Mouse (Mus musculus) cortical plate, adult 2 months (tissue): Measurements from ENCODE around the gene Gm13283. TPM values are rescaled to one million over a fixed set of nuclear protein-coding genes. Genes with fewer than 3 reads are reported as not detected.
"Not testable (repeated sequence)": the region's sequence is repeated elsewhere in the genome, so short reads cannot be mapped to it uniquely, and the experiment has no call there.

Experiments used
- H3K27ac ChIP-seq: fragments of 200-500 bp; 2 replicates; pipeline ENCODE4 v1.5.1; 2012; ENCODE audit warnings: low read length, control low read depth, inconsistent platforms; ENCODE audit not compliant: insufficient read depth
- H3K4me1 ChIP-seq: fragments of 200-500 bp; 2 replicates; pipeline ENCODE4 v1.6.1; 2011; ENCODE audit warnings: low read length; ENCODE audit not compliant: control insufficient read depth, insufficient read depth
- H3K4me3 ChIP-seq: fragments of 200-500 bp; 2 replicates; pipeline ENCODE4 v1.5.1; 2011; ENCODE audit warnings: mild to moderate bottlenecking, low read length, control low read depth; ENCODE audit not compliant: insufficient read depth
- CTCF ChIP-seq: fragments of 200-500 bp; IDR thresholded peaks from 2 replicates; pipeline ENCODE4 v1.5.1; 2011; ENCODE audit warnings: mild to moderate bottlenecking, control low read depth, low read length; ENCODE audit not compliant: insufficient read depth; ENCODE audit errors: extremely low read depth
- polyA plus RNA-seq: library from polyadenylated mRNA; depleted of rRNA; stranded (reverse); fragments of >200 nt; gene quantifications from 2 replicates; pipeline ENCODE4 v1.2.3, GENCODE M21; 2012

The Gm13283 gene
- polyA plus RNA-seq, 1 experiment: not detected

DNA sequence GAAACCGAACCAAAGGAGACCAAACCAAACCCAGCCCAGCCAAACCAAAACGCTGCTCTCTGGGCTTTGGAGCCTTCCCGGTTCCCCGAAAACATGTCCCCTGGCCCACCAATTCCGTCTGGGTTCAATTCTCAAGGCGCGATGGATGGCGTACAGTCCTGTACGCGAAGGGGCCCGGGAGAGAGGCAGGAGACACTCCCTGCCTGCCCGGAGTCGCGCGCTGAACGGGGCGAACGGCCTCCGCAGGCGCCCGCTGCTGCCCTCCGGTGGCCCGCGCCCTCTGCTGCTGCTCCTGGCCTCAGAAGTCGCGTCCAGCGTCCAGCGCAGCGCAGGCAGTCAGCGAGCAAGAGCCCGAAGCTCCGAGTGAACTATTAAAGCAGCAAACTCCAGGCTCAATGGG, 13.6 kb downstream of the Gm13283 start, which contains the start of gene Gm13290:
Gene Gm13290 (plus strand): TSS at position 301 of the 400 bp plus-strand sequence.
- not testable (repeated sequence) for H3K27ac ChIP-seq, H3K4me1 ChIP-seq, H3K4me3 ChIP-seq

DNA sequence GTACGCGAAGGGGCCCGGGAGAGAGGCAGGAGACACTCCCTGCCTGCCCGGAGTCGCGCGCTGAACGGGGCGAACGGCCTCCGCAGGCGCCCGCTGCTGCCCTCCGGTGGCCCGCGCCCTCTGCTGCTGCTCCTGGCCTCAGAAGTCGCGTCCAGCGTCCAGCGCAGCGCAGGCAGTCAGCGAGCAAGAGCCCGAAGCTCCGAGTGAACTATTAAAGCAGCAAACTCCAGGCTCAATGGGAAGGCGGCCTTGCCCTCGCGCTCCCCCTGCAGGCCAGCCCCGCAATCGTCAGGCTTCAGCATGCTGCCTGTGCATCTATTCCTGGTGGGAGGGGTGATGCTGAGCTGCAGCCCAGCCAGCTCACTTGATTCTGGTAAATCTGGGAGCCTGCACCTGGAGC, 16.7 kb downstream of the Gm13283 start, which contains the start of gene Gm13289:
Gene Gm13289 (plus strand): TSS at position 301 of the 400 bp plus-strand sequence.
- H3K4me1 ChIP-seq, H3K27ac ChIP-seq, H3K4me3 ChIP-seq: not testable (repeated sequence)

DNA sequence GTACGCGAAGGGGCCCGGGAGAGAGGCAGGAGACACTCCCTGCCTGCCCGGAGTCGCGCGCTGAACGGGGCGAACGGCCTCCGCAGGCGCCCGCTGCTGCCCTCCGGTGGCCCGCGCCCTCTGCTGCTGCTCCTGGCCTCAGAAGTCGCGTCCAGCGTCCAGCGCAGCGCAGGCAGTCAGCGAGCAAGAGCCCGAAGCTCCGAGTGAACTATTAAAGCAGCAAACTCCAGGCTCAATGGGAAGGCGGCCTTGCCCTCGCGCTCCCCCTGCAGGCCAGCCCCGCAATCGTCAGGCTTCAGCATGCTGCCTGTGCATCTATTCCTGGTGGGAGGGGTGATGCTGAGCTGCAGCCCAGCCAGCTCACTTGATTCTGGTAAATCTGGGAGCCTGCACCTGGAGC, 19.6 kb downstream of the Gm13283 start, which contains the start of gene Gm13272:
Gene Gm13272 (plus strand): TSS at position 301 of the 400 bp plus-strand sequence.
- H3K4me3 ChIP-seq, H3K4me1 ChIP-seq, H3K27ac ChIP-seq: not testable (repeated sequence)

DNA sequence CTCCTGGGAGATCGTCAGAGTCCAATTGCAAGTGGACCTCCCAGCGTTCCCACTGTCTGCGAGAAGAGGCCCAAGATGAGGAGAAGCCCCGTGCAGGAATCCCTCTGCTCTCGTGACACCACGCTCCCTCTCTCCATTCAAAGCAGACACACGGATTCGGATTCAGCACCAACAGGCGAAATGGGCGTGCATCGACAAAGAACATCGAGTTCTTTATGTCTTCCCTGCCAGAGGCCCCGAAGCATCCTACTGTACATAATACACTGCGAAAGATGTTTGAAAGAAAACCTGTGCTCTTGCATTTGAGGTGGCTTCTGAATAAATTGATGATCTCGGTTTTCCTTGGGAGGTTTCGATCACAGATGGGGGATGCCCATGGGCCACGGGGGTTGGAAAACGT, 20.4 kb downstream of the Gm13283 start:
- not testable (repeated sequence) for H3K4me3 ChIP-seq, H3K27ac ChIP-seq, H3K4me1 ChIP-seq

DNA sequence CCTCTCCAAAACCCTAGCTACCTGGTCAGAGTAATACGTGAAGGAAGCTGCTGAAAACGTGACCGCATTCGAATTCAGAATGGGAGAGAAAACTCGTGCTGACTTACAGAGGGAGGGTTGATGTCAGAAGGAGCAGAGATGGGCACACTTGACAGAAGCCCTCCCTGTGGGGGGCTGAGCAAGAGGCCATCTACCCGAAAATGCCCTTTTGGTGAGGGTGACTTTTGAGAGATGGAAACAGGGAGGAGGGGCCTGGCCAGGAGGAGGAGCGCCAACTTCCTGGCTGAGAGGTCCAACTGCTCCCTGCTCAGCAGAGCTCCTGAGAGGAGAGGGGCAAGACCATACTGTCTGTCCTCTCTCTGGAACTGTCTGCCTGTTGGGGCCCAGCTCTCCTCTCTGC, 21.9 kb downstream of the Gm13283 start, which contains the start of gene Ifnz:
Gene Ifnz (plus strand): TSS at position 301 of the 400 bp plus-strand sequence.
- not testable (repeated sequence) for H3K4me1 ChIP-seq, H3K4me3 ChIP-seq, H3K27ac ChIP-seq

DNA sequence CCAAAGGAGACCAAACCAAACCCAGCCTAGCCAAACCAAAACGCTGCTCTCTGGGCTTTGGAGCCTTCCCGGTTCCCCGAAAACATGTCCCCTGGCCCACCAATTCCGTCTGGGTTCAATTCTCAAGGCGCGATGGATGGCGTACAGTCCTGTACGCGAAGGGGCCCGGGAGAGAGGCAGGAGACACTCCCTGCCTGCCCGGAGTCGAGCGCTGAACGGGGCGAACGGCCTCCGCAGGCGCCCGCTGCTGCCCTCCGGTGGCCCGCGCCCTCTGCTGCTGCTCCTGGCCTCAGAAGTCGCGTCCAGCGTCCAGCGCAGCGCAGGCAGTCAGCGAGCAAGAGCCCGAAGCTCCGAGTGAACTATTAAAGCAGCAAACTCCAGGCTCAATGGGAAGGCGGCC, 22.4 kb downstream of the Gm13283 start:
- H3K27ac ChIP-seq, H3K4me1 ChIP-seq, H3K4me3 ChIP-seq: not testable (repeated sequence)

DNA sequence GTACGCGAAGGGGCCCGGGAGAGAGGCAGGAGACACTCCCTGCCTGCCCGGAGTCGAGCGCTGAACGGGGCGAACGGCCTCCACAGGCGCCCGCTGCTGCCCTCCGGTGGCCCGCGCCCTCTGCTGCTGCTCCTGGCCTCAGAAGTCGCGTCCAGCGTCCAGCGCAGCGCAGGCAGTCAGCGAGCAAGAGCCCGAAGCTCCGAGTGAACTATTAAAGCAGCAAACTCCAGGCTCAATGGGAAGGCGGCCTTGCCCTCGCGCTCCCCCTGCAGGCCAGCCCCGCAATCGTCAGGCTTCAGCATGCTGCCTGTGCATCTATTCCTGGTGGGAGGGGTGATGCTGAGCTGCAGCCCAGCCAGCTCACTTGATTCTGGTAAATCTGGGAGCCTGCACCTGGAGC, 25.5 kb downstream of the Gm13283 start, which contains the start of gene Gm13276:
Gene Gm13276 (plus strand): TSS at position 301 of the 400 bp plus-strand sequence.
- H3K27ac ChIP-seq, H3K4me1 ChIP-seq, H3K4me3 ChIP-seq: not testable (repeated sequence)

DNA sequence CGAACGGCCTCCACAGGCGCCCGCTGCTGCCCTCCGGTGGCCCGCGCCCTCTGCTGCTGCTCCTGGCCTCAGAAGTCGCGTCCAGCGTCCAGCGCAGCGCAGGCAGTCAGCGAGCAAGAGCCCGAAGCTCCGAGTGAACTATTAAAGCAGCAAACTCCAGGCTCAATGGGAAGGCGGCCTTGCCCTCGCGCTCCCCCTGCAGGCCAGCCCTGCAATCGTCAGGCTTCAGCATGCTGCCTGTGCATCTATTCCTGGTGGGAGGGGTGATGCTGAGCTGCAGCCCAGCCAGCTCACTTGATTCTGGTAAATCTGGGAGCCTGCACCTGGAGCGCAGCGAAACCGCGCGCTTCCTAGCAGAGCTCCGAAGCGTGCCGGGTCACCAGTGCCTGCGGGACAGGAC, 28.5 kb downstream of the Gm13283 start, which contains the start of gene Gm13277:
Gene Gm13277 (plus strand): TSS at position 231 of the 400 bp plus-strand sequence.
- not testable (repeated sequence) for H3K4me3 ChIP-seq, H3K4me1 ChIP-seq, H3K27ac ChIP-seq
- TF ChIP-seq CTCF: peak; percentile 26; the same call in 1 of the 2 replicates

DNA sequence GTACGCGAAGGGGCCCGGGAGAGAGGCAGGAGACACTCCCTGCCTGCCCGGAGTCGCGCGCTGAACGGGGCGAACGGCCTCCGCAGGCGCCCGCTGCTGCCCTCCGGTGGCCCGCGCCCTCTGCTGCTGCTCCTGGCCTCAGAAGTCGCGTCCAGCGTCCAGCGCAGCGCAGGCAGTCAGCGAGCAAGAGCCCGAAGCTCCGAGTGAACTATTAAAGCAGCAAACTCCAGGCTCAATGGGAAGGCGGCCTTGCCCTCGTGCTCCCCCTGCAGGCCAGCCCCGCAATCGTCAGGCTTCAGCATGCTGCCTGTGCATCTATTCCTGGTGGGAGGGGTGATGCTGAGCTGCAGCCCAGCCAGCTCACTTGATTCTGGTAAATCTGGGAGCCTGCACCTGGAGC, 31.3 kb downstream of the Gm13283 start, which contains the start of gene Gm13278:
Gene Gm13278 (plus strand): TSS at position 301 of the 400 bp plus-strand sequence.
- H3K4me3 ChIP-seq, H3K27ac ChIP-seq, H3K4me1 ChIP-seq: not testable (repeated sequence)

DNA sequence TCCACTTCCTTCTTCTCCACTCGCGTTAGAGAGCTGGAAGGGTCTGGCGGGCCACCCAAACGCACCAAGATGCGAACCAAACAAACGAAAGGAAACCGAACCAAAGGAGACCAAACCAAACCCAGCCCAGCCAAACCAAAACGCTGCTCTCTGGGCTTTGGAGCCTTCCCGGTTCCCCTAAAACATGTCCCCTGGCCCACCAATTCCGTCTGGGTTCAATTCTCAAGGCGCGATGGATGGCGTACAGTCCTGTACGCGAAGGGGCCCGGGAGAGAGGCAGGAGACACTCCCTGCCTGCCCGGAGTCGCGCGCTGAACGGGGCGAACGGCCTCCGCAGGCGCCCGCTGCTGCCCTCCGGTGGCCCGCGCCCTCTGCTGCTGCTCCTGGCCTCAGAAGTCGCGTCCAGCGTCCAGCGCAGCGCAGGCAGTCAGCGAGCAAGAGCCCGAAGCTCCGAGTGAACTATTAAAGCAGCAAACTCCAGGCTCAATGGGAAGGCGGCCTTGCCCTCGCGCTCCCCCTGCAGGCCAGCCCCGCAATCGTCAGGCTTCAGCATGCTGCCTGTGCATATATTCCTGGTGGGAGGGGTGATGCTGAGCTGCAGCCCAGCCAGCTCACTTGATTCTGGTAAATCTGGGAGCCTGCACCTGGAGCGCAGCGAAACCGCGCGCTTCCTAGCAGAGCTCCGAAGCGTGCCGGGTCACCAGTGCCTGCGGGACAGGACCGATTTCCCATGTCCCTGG, 34.2 kb downstream of the Gm13283 start, which contains the start of gene Gm13275:
Gene Gm13275 (plus strand): TSS at position 552 of the 740 bp plus-strand sequence.
- not testable (repeated sequence) for H3K27ac ChIP-seq, H3K4me1 ChIP-seq, H3K4me3 ChIP-seq
- 0 out of 2 replicates have a peak, but pooled peaks have one; percentile 4 for TF ChIP-seq CTCF

DNA sequence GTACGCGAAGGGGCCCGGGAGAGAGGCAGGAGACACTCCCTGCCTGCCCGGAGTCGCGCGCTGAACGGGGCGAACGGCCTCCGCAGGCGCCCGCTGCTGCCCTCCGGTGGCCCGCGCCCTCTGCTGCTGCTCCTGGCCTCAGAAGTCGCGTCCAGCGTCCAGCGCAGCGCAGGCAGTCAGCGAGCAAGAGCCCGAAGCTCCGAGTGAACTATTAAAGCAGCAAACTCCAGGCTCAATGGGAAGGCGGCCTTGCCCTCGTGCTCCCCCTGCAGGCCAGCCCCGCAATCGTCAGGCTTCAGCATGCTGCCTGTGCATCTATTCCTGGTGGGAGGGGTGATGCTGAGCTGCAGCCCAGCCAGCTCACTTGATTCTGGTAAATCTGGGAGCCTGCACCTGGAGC, 37.2 kb downstream of the Gm13283 start, which contains the start of gene Gm13279:
Gene Gm13279 (plus strand): TSS at position 301 of the 400 bp plus-strand sequence.
- not testable (repeated sequence) for H3K4me3 ChIP-seq, H3K4me1 ChIP-seq, H3K27ac ChIP-seq

DNA sequence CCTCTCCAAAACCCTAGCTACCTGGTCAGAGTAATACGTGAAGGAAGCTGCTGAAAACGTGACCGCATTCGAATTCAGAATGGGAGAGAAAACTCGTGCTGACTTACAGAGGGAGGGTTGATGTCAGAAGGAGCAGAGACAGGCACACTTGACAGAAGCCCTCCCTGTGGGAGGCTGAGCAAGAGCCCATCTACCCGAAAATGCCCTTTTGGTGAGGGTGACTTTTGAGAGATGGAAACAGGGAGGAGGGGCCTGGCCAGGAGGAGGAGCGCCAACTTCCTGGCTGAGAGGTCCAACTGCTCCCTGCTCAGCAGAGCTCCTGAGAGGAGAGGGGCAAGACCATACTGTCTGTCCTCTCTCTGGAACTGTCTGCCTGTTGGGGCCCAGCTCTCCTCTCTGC, 39.4 kb downstream of the Gm13283 start, which contains the start of gene Gm13285:
Gene Gm13285 (plus strand): TSS at position 301 of the 400 bp plus-strand sequence.
- not testable (repeated sequence) for H3K4me3 ChIP-seq, H3K4me1 ChIP-seq, H3K27ac ChIP-seq

DNA sequence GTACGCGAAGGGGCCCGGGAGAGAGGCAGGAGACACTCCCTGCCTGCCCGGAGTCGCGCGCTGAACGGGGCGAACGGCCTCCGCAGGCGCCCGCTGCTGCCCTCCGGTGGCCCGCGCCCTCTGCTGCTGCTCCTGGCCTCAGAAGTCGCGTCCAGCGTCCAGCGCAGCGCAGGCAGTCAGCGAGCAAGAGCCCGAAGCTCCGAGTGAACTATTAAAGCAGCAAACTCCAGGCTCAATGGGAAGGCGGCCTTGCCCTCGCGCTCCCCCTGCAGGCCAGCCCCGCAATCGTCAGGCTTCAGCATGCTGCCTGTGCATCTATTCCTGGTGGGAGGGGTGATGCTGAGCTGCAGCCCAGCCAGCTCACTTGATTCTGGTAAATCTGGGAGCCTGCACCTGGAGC, 43.0 kb downstream of the Gm13283 start, which contains the start of gene Gm13287:
Gene Gm13287 (plus strand): TSS at position 301 of the 400 bp plus-strand sequence.
- not testable (repeated sequence) for H3K4me1 ChIP-seq, H3K27ac ChIP-seq, H3K4me3 ChIP-seq

DNA sequence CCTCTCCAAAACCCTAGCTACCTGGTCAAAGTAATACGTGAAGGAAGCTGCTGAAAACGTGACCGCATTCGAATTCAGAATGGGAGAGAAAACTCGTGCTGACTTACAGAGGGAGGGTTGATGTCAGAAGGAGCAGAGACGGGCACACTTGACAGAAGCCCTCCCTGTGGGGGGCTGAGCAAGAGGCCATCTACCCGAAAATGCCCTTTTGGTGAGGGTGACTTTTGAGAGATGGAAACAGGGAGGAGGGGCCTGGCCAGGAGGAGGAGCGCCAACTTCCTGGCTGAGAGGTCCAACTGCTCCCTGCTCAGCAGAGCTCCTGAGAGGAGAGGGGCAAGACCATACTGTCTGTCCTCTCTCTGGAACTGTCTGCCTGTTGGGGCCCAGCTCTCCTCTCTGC, 45.3 kb downstream of the Gm13283 start, which contains the start of gene Gm13288:
Gene Gm13288 (plus strand): TSS at position 301 of the 400 bp plus-strand sequence.
- H3K4me1 ChIP-seq, H3K27ac ChIP-seq, H3K4me3 ChIP-seq: not testable (repeated sequence)

DNA sequence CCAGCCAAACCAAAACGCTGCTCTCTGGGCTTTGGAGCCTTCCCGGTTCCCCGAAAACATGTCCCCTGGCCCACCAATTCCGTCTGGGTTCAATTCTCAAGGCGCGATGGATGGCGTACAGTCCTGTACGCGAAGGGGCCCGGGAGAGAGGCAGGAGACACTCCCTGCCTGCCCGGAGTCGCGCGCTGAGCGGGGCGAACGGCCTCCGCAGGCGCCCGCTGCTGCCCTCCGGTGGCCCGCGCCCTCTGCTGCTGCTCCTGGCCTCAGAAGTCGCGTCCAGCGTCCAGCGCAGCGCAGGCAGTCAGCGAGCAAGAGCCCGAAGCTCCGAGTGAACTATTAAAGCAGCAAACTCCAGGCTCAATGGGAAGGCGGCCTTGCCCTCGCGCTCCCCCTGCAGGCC, 45.8 kb downstream of the Gm13283 start:
- H3K4me3 ChIP-seq, H3K27ac ChIP-seq, H3K4me1 ChIP-seq: not testable (repeated sequence)
